Mouse (Mus musculus) lung, adult 2 months (tissue): Measurements from ENCODE around the gene Lars2.

Experiments used
- CTCF ChIP-seq: fragments of 200-500 bp; IDR thresholded peaks from 2 replicates; pipeline ENCODE4 v1.5.1; 2011; ENCODE audit warnings: mild to moderate bottlenecking, low read length, control low read depth; ENCODE audit not compliant: insufficient read depth
- POLR2A ChIP-seq: fragments of 200-500 bp; IDR thresholded peaks from 2 replicates; pipeline ENCODE4 v1.6.1; 2011; ENCODE audit warnings: low read depth, mild to moderate bottlenecking, control low read depth, low read length, borderline replicate concordance; ENCODE audit errors: extremely low read depth

- TF ChIP-seq CTCF (no peak), POLR2A (no peak)
Observed at GRCm38 (mm10) chr9:123405231-123405630, 38.5 kb downstream of the Lars2 start.
